ENCODE assay signal across 28 mouse cellular contexts in genomic region chr1:62416627-62417374, GRCm38 (mm10).
DNase-seq lines count a peak whose midpoint lies in the region; ATAC-seq and TF ChIP-seq lines count a peak whose summit lies in the region.
"Had no signal": no experiment of that assay in that cellular context is flagged by ENCODE, and none has a peak within 500 bp of the region (broad histone marks: within the 10 kb centered on the region; RNA-seq: fewer than 3 reads in every experiment).

No protein-coding gene starts in this region.

- no peak overlapping the region for H3K9ac ChIP-seq in embryonic facial prominence, embryonic 14.5 days (ENCODE audit: low read depth, low read length)
- H3K9ac ChIP-seq: forebrain, embryonic 13.5 days; heart, embryonic 13.5 days; hindbrain, embryonic 14.5 days; kidney, embryonic 15.5 days; liver, embryonic 12.5 days; liver, postnatal 0 days; midbrain, embryonic 13.5 days; stomach, embryonic 15.5 days had no signal

- no peak overlapping the region for H3K27ac ChIP-seq in embryonic facial prominence, embryonic 14.5 days (replicated peaks; ENCODE audit: low read depth, low read length)
- H3K27ac ChIP-seq: forebrain, embryonic 13.5 days; heart, embryonic 13.5 days; hindbrain, embryonic 14.5 days; kidney, embryonic 15.5 days; layer of hippocampus, adult 2 months; liver, embryonic 12.5 days; macrophage; midbrain, embryonic 13.5 days; stomach, embryonic 15.5 days had no signal

- no peak overlapping the region for H3K4me3 ChIP-seq in lung, adult 2 months (replicated peaks; ENCODE audit: extremely low read depth, low read depth, low read length)
- no peak overlapping the region for H3K4me3 ChIP-seq in G1E (ENCODE audit: low read depth, low read length)
- no peak overlapping the region for H3K4me3 ChIP-seq in embryonic facial prominence, embryonic 14.5 days (ENCODE audit: low read depth, low read length)
- H3K4me3 ChIP-seq: forebrain, embryonic 13.5 days; heart, embryonic 13.5 days; kidney, embryonic 15.5 days; layer of hippocampus, adult 2 months; liver, embryonic 12.5 days; midbrain, embryonic 13.5 days; stomach, embryonic 15.5 days had no signal

- 63% methylated on average over 10 of the region's 10 CpGs for WGBS in lung, adult 2 months
- WGBS in embryonic facial prominence, embryonic 14.5 days, result 43% methylated on average over 10 of the region's 10 CpGs

- peaks cover 7% of the 10 kb centered on the region; the same call in 1 of the 2 replicates for H3K4me1 ChIP-seq in lung, adult 2 months (ENCODE audit: control insufficient read depth, insufficient read depth, low read length)
- peaks cover 4% of the 10 kb centered on the region; the same call in 1 of the 2 replicates for H3K4me1 ChIP-seq in G1E (ENCODE audit: insufficient read depth, low read depth, low read length)
- H3K4me1 ChIP-seq in embryonic facial prominence, embryonic 14.5 days (ENCODE audit: control insufficient read depth, insufficient read depth, low read length), result no peaks in the 10 kb centered on the region; the same call in 1 of the 2 replicates
- H3K4me1 ChIP-seq: heart, embryonic 13.5 days; kidney, embryonic 15.5 days; midbrain, embryonic 13.5 days; stomach, embryonic 15.5 days had no signal

- H3K27me3 ChIP-seq in G1E (ENCODE audit: insufficient read depth, low read length), result peaks cover 12% of the 10 kb centered on the region
- no peaks in the 10 kb centered on the region for H3K27me3 ChIP-seq in embryonic facial prominence, embryonic 14.5 days (replicated peaks; ENCODE audit: control insufficient read depth, insufficient read depth, low read length)
- H3K27me3 ChIP-seq: forebrain, embryonic 13.5 days; heart, embryonic 13.5 days; kidney, embryonic 15.5 days; liver, embryonic 12.5 days; midbrain, embryonic 13.5 days; stomach, embryonic 15.5 days had no signal

- TF ChIP-seq POLR2A in lung, adult 2 months (IDR thresholded peaks at IDR 0.05; ENCODE audit: borderline replicate concordance, extremely low read depth, low read depth, low read length), result no peak

- DNase-seq in lung, postnatal 10 days, result peak; percentile 18
- no peak for DNase-seq in lung, adult 2 months
- no peak for DNase-seq in G1E (ENCODE audit: low spot score)
- DNase-seq in embryonic facial prominence, embryonic 14.5 days (ENCODE audit: low spot score), result peak; percentile 77
- DNase-seq in layer of hippocampus, adult 11-12 months (ENCODE audit: low spot score), result no peak
- DNase-seq in adrenal gland, postnatal 36 days, result no peak
- DNase-seq: adrenal gland, adult 8-10 months; cerebellum, adult 11 months; cerebellum, adult 9-11 months; embryo, embryonic 11 days; gastrocnemius, postnatal 25 days; heart, postnatal 10 days; kidney, postnatal 25 days; left cerebral cortex, postnatal 4 days; liver, postnatal 0 days; right cerebral cortex, postnatal 4 days had no signal

- TF ChIP-seq CTCF in lung, adult 2 months (IDR thresholded peaks at IDR 0.05; ENCODE audit: insufficient read depth, low read length), result no peak
- no peak for TF ChIP-seq CTCF in G1E (IDR thresholded peaks at IDR 0.05; ENCODE audit: low read depth, low read length)

- peak; percentile 8; the same call in 1 of the 2 replicates for ATAC-seq in G1E (ENCODE audit: extremely low read depth, insufficient number of reproducible peaks, low FRiP score, poor library complexity, severe bottlenecking)
- ATAC-seq in embryonic facial prominence, embryonic 14.5 days (ENCODE audit: low read depth), result peak; percentile 67; the same call in 1 of the 2 replicates
- ATAC-seq: activated CD4-positive, CD25-positive, alpha-beta regulatory T cell, adult 4 months; forebrain, embryonic 13.5 days; intestine, postnatal 0 days; liver, embryonic 12.5 days; liver, postnatal 0 days; lung, postnatal 0 days; midbrain, embryonic 13.5 days had no signal

- no peak overlapping the region for H3K4me2 ChIP-seq in embryonic facial prominence, embryonic 14.5 days (ENCODE audit: low read depth, low read length)
- H3K4me2 ChIP-seq: forebrain, embryonic 13.5 days; heart, embryonic 13.5 days; hindbrain, embryonic 14.5 days; kidney, embryonic 15.5 days; liver, embryonic 12.5 days; midbrain, embryonic 13.5 days; stomach, embryonic 15.5 days had no signal

- H3K9me3 ChIP-seq in G1E (replicated peaks), result no peaks in the 10 kb centered on the region
- H3K9me3 ChIP-seq in embryonic facial prominence, embryonic 14.5 days (ENCODE audit: control insufficient read depth, low read length), result no peaks in the 10 kb centered on the region
- H3K9me3 ChIP-seq: forebrain, embryonic 13.5 days; heart, embryonic 13.5 days; kidney, embryonic 15.5 days; liver, embryonic 12.5 days; midbrain, embryonic 13.5 days; stomach, embryonic 15.5 days had no signal

- no peaks in the 10 kb centered on the region for H3K36me3 ChIP-seq in G1E (replicated peaks)
- H3K36me3 ChIP-seq in embryonic facial prominence, embryonic 14.5 days (ENCODE audit: control insufficient read depth, insufficient read depth, low read length), result no peaks in the 10 kb centered on the region
- H3K36me3 ChIP-seq: heart, embryonic 13.5 days; kidney, embryonic 15.5 days; liver, embryonic 12.5 days; midbrain, embryonic 13.5 days; stomach, embryonic 15.5 days had no signal

Comparison
In these comparisons a context has a peak if more than half of its experiments do, and no peak if none do; other contexts are left out.
1. DNase-seq: peak in lung, postnatal 10 days (single experiment) and embryonic facial prominence, embryonic 14.5 days (single experiment); none in lung, adult 2 months (single experiment), G1E (single experiment), layer of hippocampus, adult 11-12 months (single experiment) and adrenal gland, postnatal 36 days (0 of 2).